Mouse (Mus musculus) bone marrow macrophage, adult 2 months (primary cell): Measurements from ENCODE around the gene Stat3.

Experiments
- CTCF ChIP-seq: IDR thresholded peaks from 2 replicates; pipeline ENCODE4 v1.5.1; 2012; ENCODE audit warnings: low read depth, mild to moderate bottlenecking, low read length, moderate library complexity
- POLR2A ChIP-seq: IDR thresholded peaks from 2 replicates; pipeline ENCODE4 v1.6.1; 2012; ENCODE audit warnings: mild to moderate bottlenecking, low read depth, low read length, borderline replicate concordance

GRCm38 (mm10) chr11:100838894-100839293 lies 100.4 kb downstream of the Stat3 start:
- TF ChIP-seq CTCF (no peak), POLR2A (no peak)
